2 mouse cellular contexts compared by ENCODE assay signal in genomic region chr1:153335451-153335850, GRCm38 (mm10). TPM values are rescaled to one million over a fixed set of nuclear protein-coding genes. Genes with fewer than 3 reads are reported as not detected.
DNase-seq lines count a peak whose midpoint lies in the region.
"Not testable (repeated sequence)": the region's sequence is repeated elsewhere in the genome, so short reads cannot be mapped to it uniquely, and the experiment has no call there.

No protein-coding gene starts in this region.

- H3K4me1 ChIP-seq in heart, embryonic 10.5 days: peaks cover 13% of the 10 kb centered on the region; the same call in 1 of the 2 replicates

- not testable (repeated sequence) for H3K36me3 ChIP-seq in heart, embryonic 10.5 days

- not testable (repeated sequence) for H3K27me3 ChIP-seq in heart, embryonic 10.5 days (ENCODE audit: insufficient read depth, poor library complexity, severe bottlenecking)

- not testable (repeated sequence) for H3K27ac ChIP-seq in heart, embryonic 10.5 days

- H3K4me3 ChIP-seq in heart, embryonic 10.5 days: not testable (repeated sequence)

- WGBS in heart, embryonic 10.5 days: 88% methylated on average over 10 of the region's 10 CpGs

- DNase-seq in heart, adult 11 months: peak; percentile 72
- peak; percentile 68 for DNase-seq in heart, embryonic 10.5 days (ENCODE audit: low spot score)

- not testable (repeated sequence) for H3K9me3 ChIP-seq in heart, embryonic 10.5 days

RNA-seq across cellular contexts. Expression of gene Lamc1, which starts 2.9 kb away (rescaled TPM):
- polyA plus RNA-seq in heart, embryonic 10.5 days (2016; fragmentation: Nextera tagmentation; extraction: Ambion mirVana): 62.6 and 85.3 TPM in 2 replicates
